Mouse (Mus musculus): ENCODE measurements around the gene Sdk1.
A peak's percentile ranks its signal among the peaks of the same experiment; 100 is the strongest.

The Sdk1 gene

GRCm38 (mm10) chr5:141344376-141344775 lies 103.1 kb downstream of the Sdk1 start:
- DNase-seq (ENCODE audit: low read depth): no peak

GRCm38 (mm10) chr5:141345476-141345875 lies 104.2 kb downstream of the Sdk1 start:
- DNase-seq (ENCODE audit: low read depth): no peak

- no peak for DNase-seq (ENCODE audit: low read depth)
Observed at GRCm38 (mm10) chr5:141362676-141363075, 121.4 kb downstream of the Sdk1 start.

GRCm38 (mm10) chr5:141363956-141364355 lies 122.7 kb downstream of the Sdk1 start:
- DNase-seq (ENCODE audit: low read depth): no peak

- DNase-seq (ENCODE audit: low read depth): peak; percentile 3
Observed at GRCm38 (mm10) chr5:141368567-141368966, 127.3 kb downstream of the Sdk1 start.

- DNase-seq (ENCODE audit: low read depth): no peak
Observed at GRCm38 (mm10) chr5:141374797-141375196, 133.5 kb downstream of the Sdk1 start.

GRCm38 (mm10) chr5:141379836-141380773 lies 138.8 kb downstream of the Sdk1 start:
- DNase-seq (ENCODE audit: low read depth): no peak

GRCm38 (mm10) chr5:141380774-141381156 lies 139.5 kb downstream of the Sdk1 start:
- no peak for DNase-seq (ENCODE audit: low read depth)

GRCm38 (mm10) chr5:141381581-141381980 lies 140.3 kb downstream of the Sdk1 start:
- no peak for DNase-seq (ENCODE audit: low read depth)

- DNase-seq (ENCODE audit: low read depth): no peak
Observed at GRCm38 (mm10) chr5:141382246-141382835, 141.1 kb downstream of the Sdk1 start.

GRCm38 (mm10) chr5:141388451-141388850 lies 147.2 kb downstream of the Sdk1 start:
- no peak for DNase-seq (ENCODE audit: low read depth)

- no peak for DNase-seq (ENCODE audit: low read depth)
Observed at GRCm38 (mm10) chr5:141390541-141390940, 149.3 kb downstream of the Sdk1 start.

- no peak for DNase-seq (ENCODE audit: low read depth)
Observed at GRCm38 (mm10) chr5:141391153-141391552, 149.9 kb downstream of the Sdk1 start.

- DNase-seq (ENCODE audit: low read depth): no peak
Observed at GRCm38 (mm10) chr5:141393846-141394245, 152.6 kb downstream of the Sdk1 start.

GRCm38 (mm10) chr5:141394586-141394985 lies 153.3 kb downstream of the Sdk1 start:
- no peak for DNase-seq (ENCODE audit: low read depth)

- DNase-seq (ENCODE audit: low read depth): no peak
Observed at GRCm38 (mm10) chr5:141403741-141404140, 162.5 kb downstream of the Sdk1 start.

GRCm38 (mm10) chr5:141404651-141405050 lies 163.4 kb downstream of the Sdk1 start:
- no peak for DNase-seq (ENCODE audit: low read depth)

- no peak for DNase-seq (ENCODE audit: low read depth)
Observed at GRCm38 (mm10) chr5:141406926-141407325, 165.6 kb downstream of the Sdk1 start.

- DNase-seq (ENCODE audit: low read depth): no peak
Observed at GRCm38 (mm10) chr5:141413013-141413412, 171.7 kb downstream of the Sdk1 start.

- no peak for DNase-seq (ENCODE audit: low read depth)
Observed at GRCm38 (mm10) chr5:141415644-141416243, 174.5 kb downstream of the Sdk1 start.

GRCm38 (mm10) chr5:141428132-141428531 lies 186.8 kb downstream of the Sdk1 start:
- no peak for DNase-seq (ENCODE audit: low read depth)

- DNase-seq (ENCODE audit: low read depth): no peak
Observed at GRCm38 (mm10) chr5:141433286-141433685, 192.0 kb downstream of the Sdk1 start.

GRCm38 (mm10) chr5:141447247-141447646 lies 206.0 kb downstream of the Sdk1 start:
- no peak for DNase-seq (ENCODE audit: low read depth)

Data from NIH3T3 (cell line).